Mouse (Mus musculus) G1E-ER4 (cell line): ENCODE results near the gene Vmn1r131. TPM values are rescaled to one million over a fixed set of nuclear protein-coding genes. Genes with fewer than 3 reads are reported as not detected.
"Not testable (repeated sequence)": the region's sequence is repeated elsewhere in the genome, so short reads cannot be mapped to it uniquely, and the experiment has no call there.

ENCODE experiments used
- GATA1 ChIP-seq: IDR thresholded peaks from one replicate; pipeline ENCODE4 v1.8.0; 2012; ENCODE audit warnings: low read length, inconsistent platforms
- polyA plus RNA-seq: library from polyadenylated mRNA; stranded (reverse); fragments of >175 nt; gene quantifications from 2 replicates; pipeline ENCODE4 v1.2.3, GENCODE M21; 2012

Vmn1r131 gene
- not detected in 2 replicates for polyA plus RNA-seq

GRCm38 (mm10) chr7:21545990-21546389, at the start of gene Vmn1r131:
Vmn1r131 (minus strand) TSS chr7:21546090.
- TF ChIP-seq GATA1, result not testable (repeated sequence)

GRCm38 (mm10) chr7:21511480-21511879, 34.4 kb downstream of the Vmn1r131 start, which contains the start of gene Vmn1r130:
Vmn1r130 (plus strand) TSS chr7:21511780.
- not testable (repeated sequence) for TF ChIP-seq GATA1

Other genes with a start within 250 kb of the Vmn1r131 start
- not detected in 2 replicates for gene Vmn1r126, start 244.6 kb downstream of the Vmn1r131 start, polyA plus RNA-seq
- not detected in 2 replicates for gene Vmn1r127, start 226.2 kb downstream of the Vmn1r131 start, polyA plus RNA-seq
- gene Vmn1r128, start 196.7 kb downstream of the Vmn1r131 start, polyA plus RNA-seq, result not detected in 2 replicates
- not detected in 2 replicates for gene Vmn1r129, start 184.8 kb downstream of the Vmn1r131 start, polyA plus RNA-seq
- not detected in 2 replicates for gene Gm6882, start 113.3 kb downstream of the Vmn1r131 start, polyA plus RNA-seq
- not detected in 2 replicates for gene Vmn1r130, start 34.3 kb downstream of the Vmn1r131 start, polyA plus RNA-seq
- not detected in 2 replicates for gene Vmn1r132, start 68.0 kb upstream of the Vmn1r131 start, polyA plus RNA-seq
- gene Gm4175, start 215.4 kb upstream of the Vmn1r131 start, polyA plus RNA-seq, result not detected in 2 replicates